ENCODE assay signal across 10 mouse cellular contexts in genomic region chr10:77916636-77917335, GRCm38 (mm10). TPM values are rescaled to one million over a fixed set of nuclear protein-coding genes. Genes with fewer than 3 reads are reported as not detected.
DNase-seq lines count a peak whose midpoint lies in the region; ATAC-seq and TF ChIP-seq lines count a peak whose summit lies in the region.
"Had no signal": no experiment of that assay in that cellular context is flagged by ENCODE, and none has a peak within 500 bp of the region (broad histone marks: within the 10 kb centered on the region; RNA-seq: fewer than 3 reads in every experiment).

No protein-coding gene starts in this region.

- peak; percentile 87 for TF ChIP-seq CTCF in lung, postnatal 0 days (IDR thresholded peaks at IDR 0.05)

- no peaks in the 10 kb centered on the region for H3K9me3 ChIP-seq in forebrain, embryonic 11.5 days (ENCODE audit: control insufficient read depth, low read length)
- H3K9me3 ChIP-seq in forebrain, embryonic 14.5 days (replicated peaks; ENCODE audit: control insufficient read depth, low read length): no peaks in the 10 kb centered on the region
- no peaks in the 10 kb centered on the region for H3K9me3 ChIP-seq in lung, postnatal 0 days (ENCODE audit: low read length)
- H3K9me3 ChIP-seq: hindbrain, embryonic 15.5 days had no signal

- no peaks in the 10 kb centered on the region for H3K4me1 ChIP-seq in forebrain, embryonic 11.5 days (replicated peaks; ENCODE audit: control insufficient read depth, insufficient read depth, low read length)
- no peaks in the 10 kb centered on the region for H3K4me1 ChIP-seq in forebrain, embryonic 14.5 days (ENCODE audit: control insufficient read depth, insufficient read depth, low read length)
- no peaks in the 10 kb centered on the region for H3K4me1 ChIP-seq in lung, postnatal 0 days (ENCODE audit: insufficient read depth, low read depth, low read length)
- H3K4me1 ChIP-seq: hindbrain, embryonic 15.5 days had no signal

- H3K9ac ChIP-seq in forebrain, embryonic 11.5 days (ENCODE audit: low read length): no peak overlapping the region
- no peak overlapping the region for H3K9ac ChIP-seq in forebrain, embryonic 14.5 days (ENCODE audit: low read length)
- H3K9ac ChIP-seq in lung, postnatal 0 days (replicated peaks; ENCODE audit: low read depth): no peak overlapping the region
- H3K9ac ChIP-seq: hindbrain, embryonic 15.5 days had no signal

- H3K27me3 ChIP-seq in forebrain, embryonic 11.5 days (ENCODE audit: control insufficient read depth, insufficient read depth, low read length): no peaks in the 10 kb centered on the region
- H3K27me3 ChIP-seq in forebrain, embryonic 14.5 days (replicated peaks; ENCODE audit: control insufficient read depth, insufficient read depth, low read length): no peaks in the 10 kb centered on the region
- no peaks in the 10 kb centered on the region for H3K27me3 ChIP-seq in lung, postnatal 0 days (replicated peaks; ENCODE audit: insufficient read depth, low read length)
- H3K27me3 ChIP-seq: hindbrain, embryonic 15.5 days had no signal

- H3K4me2 ChIP-seq in forebrain, embryonic 11.5 days (ENCODE audit: low read depth, low read length, severe bottlenecking): no peak overlapping the region
- H3K4me2 ChIP-seq in forebrain, embryonic 14.5 days (ENCODE audit: low read length): no peak overlapping the region
- H3K4me2 ChIP-seq in lung, postnatal 0 days (replicated peaks; ENCODE audit: low read depth, low read length): no peak overlapping the region
- H3K4me2 ChIP-seq: hindbrain, embryonic 15.5 days had no signal

- ATAC-seq in forebrain, embryonic 11.5 days (replicated peaks; ENCODE audit: low FRiP score): no peak
- no peak for ATAC-seq in forebrain, embryonic 14.5 days
- ATAC-seq in lung, postnatal 0 days: no peak

- H3K4me3 ChIP-seq in forebrain, embryonic 11.5 days (ENCODE audit: low read depth, low read length): no peak overlapping the region
- H3K4me3 ChIP-seq in forebrain, embryonic 14.5 days (ENCODE audit: low read depth, low read length): no peak overlapping the region
- no peak overlapping the region for H3K4me3 ChIP-seq in lung, postnatal 0 days (ENCODE audit: low read depth, low read length)
- H3K4me3 ChIP-seq: hindbrain, embryonic 15.5 days; myocyte had no signal

- 63% methylated on average over 8 of the region's 8 CpGs for WGBS in forebrain, embryonic 11.5 days
- WGBS in forebrain, embryonic 14.5 days: 49% methylated on average over 8 of the region's 8 CpGs
- WGBS in lung, postnatal 0 days: 64% methylated on average over 8 of the region's 8 CpGs

- H3K36me3 ChIP-seq in forebrain, embryonic 11.5 days (ENCODE audit: control insufficient read depth, insufficient read depth, low read length): no peaks in the 10 kb centered on the region
- H3K36me3 ChIP-seq in forebrain, embryonic 14.5 days (ENCODE audit: control insufficient read depth, insufficient read depth, low read length): no peaks in the 10 kb centered on the region
- H3K36me3 ChIP-seq in lung, postnatal 0 days (ENCODE audit: insufficient read depth, low read length): no peaks in the 10 kb centered on the region
- H3K36me3 ChIP-seq: hindbrain, embryonic 15.5 days had no signal

- H3K27ac ChIP-seq in forebrain, embryonic 11.5 days (ENCODE audit: low read depth, low read length): no peak overlapping the region
- H3K27ac ChIP-seq in forebrain, embryonic 14.5 days (ENCODE audit: low read depth, low read length): no peak overlapping the region
- no peak overlapping the region for H3K27ac ChIP-seq in lung, postnatal 0 days (ENCODE audit: low read length)
- H3K27ac ChIP-seq: hindbrain, embryonic 15.5 days had no signal

- TF ChIP-seq EP300 in lung, postnatal 0 days (IDR thresholded peaks at IDR 0.05): no peak

- peak; percentile 67 for DNase-seq in forebrain, embryonic 11.5 days (ENCODE audit: low spot score)
- DNase-seq in forebrain, embryonic 14.5 days (ENCODE audit: low spot score): no peak
- peak; percentile 48 for DNase-seq in right cerebral cortex, postnatal 14 days
- DNase-seq in right cerebral cortex, postnatal 36 days (ENCODE audit: low spot score in 2 of 2): no peak
- DNase-seq in cerebellum, adult 9-11 months: peak; percentile 36
- DNase-seq in gastrocnemius, postnatal 4 days (ENCODE audit: low spot score in 2 of 2): peak; percentile 47 to 50
- DNase-seq in lung, postnatal 0 days (ENCODE audit: low spot score): peak; percentile 21
- DNase-seq in spleen, postnatal 4 days (ENCODE audit: low spot score in 2 of 2): peak; percentile 49 to 86

RNA-seq across cellular contexts. Expression of gene Lrrc3, which starts 14.4 kb away (rescaled TPM):
- polyA plus RNA-seq in forebrain, embryonic 11.5 days (2014; fragmentation: Nextera tagmentation; extraction: Ambion mirVana): 3.5 and 3.9 TPM in 2 replicates
- polyA plus RNA-seq in forebrain, embryonic 14.5 days (2014; fragmentation: Nextera tagmentation; extraction: Ambion mirVana): 6.4 and 8.4 TPM in 2 replicates
- total RNA-seq in gastrocnemius, postnatal 4 days (2021): 1 to 10 TPM; 1.2 to 1.4 TPM
- polyA plus RNA-seq in lung, postnatal 0 days (2015; fragmentation: Nextera tagmentation; extraction: Ambion mirVana): 1.2 and 1.6 TPM in 2 replicates

RNA-seq across cellular contexts. Expression of gene Trpm2, which starts 53.6 kb away (rescaled TPM):
- 0.86 and 0.87 TPM in 2 replicates for polyA plus RNA-seq in forebrain, embryonic 11.5 days (2014; fragmentation: Nextera tagmentation; extraction: Ambion mirVana)
- polyA plus RNA-seq in forebrain, embryonic 14.5 days (2014; fragmentation: Nextera tagmentation; extraction: Ambion mirVana): 1.4 and 2.8 TPM in 2 replicates
- total RNA-seq in gastrocnemius, postnatal 4 days (2021): under 1 TPM; 0.32 to 0.88 TPM
- polyA plus RNA-seq in lung, postnatal 0 days (2015; fragmentation: Nextera tagmentation; extraction: Ambion mirVana): 0.52 and 0.74 TPM in 2 replicates
- polyA plus RNA-seq: myocyte had no signal

RNA-seq across cellular contexts. Expression of gene Gm3285, which starts 55.0 kb away (rescaled TPM):
- not detected in 2 replicates for polyA plus RNA-seq in forebrain, embryonic 11.5 days (2014; fragmentation: Nextera tagmentation; extraction: Ambion mirVana)
- not detected in 2 replicates for polyA plus RNA-seq in forebrain, embryonic 14.5 days (2014; fragmentation: Nextera tagmentation; extraction: Ambion mirVana)
- not detected for total RNA-seq in gastrocnemius, postnatal 4 days (2021)
- not detected in 2 replicates for polyA plus RNA-seq in lung, postnatal 0 days (2015; fragmentation: Nextera tagmentation; extraction: Ambion mirVana)
- polyA plus RNA-seq: hindbrain, embryonic 15.5 days; myocyte had no signal

Comparison
In these comparisons a context has a peak if more than half of its experiments do, and no peak if none do; other contexts are left out.
1. DNase-seq: peak in forebrain, embryonic 11.5 days (single experiment), right cerebral cortex, postnatal 14 days (single experiment), cerebellum, adult 9-11 months (single experiment), gastrocnemius, postnatal 4 days (2 of 2), lung, postnatal 0 days (single experiment) and spleen, postnatal 4 days (2 of 2); none in forebrain, embryonic 14.5 days (single experiment) and right cerebral cortex, postnatal 36 days (0 of 2).